Mouse (Mus musculus): ENCODE measurements around the gene Gm36210.
A peak's percentile ranks its signal among the peaks of the same experiment; 100 is the strongest.

DNA sequence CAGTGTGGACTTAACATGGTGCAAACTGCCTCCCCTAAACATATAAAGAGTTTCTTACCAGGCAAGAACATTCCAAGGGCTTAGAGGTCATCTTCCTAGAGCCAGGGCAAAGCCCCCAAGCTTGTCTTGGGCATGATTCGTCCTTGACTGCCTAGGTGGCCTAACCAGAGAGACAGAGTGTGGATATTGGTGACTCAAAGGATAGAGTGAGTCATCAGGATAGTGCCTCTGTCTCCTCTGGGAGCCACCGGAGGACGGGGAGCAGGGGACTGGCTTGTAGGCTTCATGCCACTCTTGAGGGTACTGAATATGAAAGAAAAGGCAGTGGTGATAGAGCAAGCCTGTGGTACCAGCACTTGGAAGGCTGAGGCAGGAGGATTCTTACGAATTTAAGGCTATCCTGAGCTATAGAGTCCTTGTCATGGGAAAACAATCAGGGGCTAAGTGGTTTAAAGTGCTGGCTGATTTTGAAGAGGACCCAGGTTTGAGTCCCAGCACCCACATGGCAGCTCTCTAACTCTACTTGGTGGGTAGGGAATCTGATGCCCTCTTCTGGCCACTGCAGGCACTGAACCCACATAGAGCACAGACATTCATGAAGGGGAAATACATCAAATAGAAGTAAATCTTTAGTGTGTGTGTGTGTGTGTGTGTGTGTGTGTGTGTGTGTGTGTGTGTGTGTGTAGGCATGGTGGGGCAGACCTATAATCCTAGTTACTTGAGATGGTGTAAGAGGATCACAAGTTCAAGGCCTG is 28.0 kb upstream of the Gm36210 start:
- TF ChIP-seq CTCF (conservative IDR thresholded peaks at IDR 0.05; ENCODE audit: low read length) (peak; percentile 58), NANOG (IDR thresholded peaks at IDR 0.05; ENCODE audit: borderline replicate concordance, low read length) (no peak), POU5F1 (IDR thresholded peaks at IDR 0.05; ENCODE audit: borderline replicate concordance, low read length) (no peak)
